Mouse (Mus musculus): ENCODE results near the gene Trat1. TPM values are rescaled to one million over a fixed set of nuclear protein-coding genes. Genes with fewer than 3 reads are reported as not detected.

Trat1 gene
- polyA plus RNA-seq, 1 experiment = 0.59 TPM

- Histone ChIP-seq H3K4me3 (ENCODE audit: insufficient read depth, low read depth, low read length) (no peak overlapping the region), H3K27ac (ENCODE audit: insufficient read depth, low read depth, low read length) (no peak overlapping the region), H3K27me3 (replicated peaks; ENCODE audit: control insufficient read depth, insufficient read depth, low read length) (no peaks in the 10 kb centered on the region), H3K36me3 (ENCODE audit: control insufficient read depth, insufficient read depth, low read length) (no peaks in the 10 kb centered on the region), H3K4me1 (ENCODE audit: control insufficient read depth, insufficient read depth, low read length) (no peaks in the 10 kb centered on the region)
- whole genome bisulfite sequencing = 87% methylated on average over 2 of the region's 2 CpGs
- no peak for DNase-seq
- no peak for TF ChIP-seq CTCF (conservative IDR thresholded peaks at IDR 0.05; ENCODE audit: insufficient read depth, insufficient read length, low read depth, low read length)
- no peak for TF ChIP-seq POLR2A (IDR thresholded peaks at IDR 0.05; ENCODE audit: low read depth, low read length)
Observed at GRCm38 (mm10) chr16:48800906-48801305, 29.1 kb upstream of the Trat1 start.

GRCm38 (mm10) chr16:48799470-48799869 lies 27.6 kb upstream of the Trat1 start:
- 79% methylated on average over 3 of the region's 3 CpGs for WGBS
- no peak for TF ChIP-seq CTCF (conservative IDR thresholded peaks at IDR 0.05; ENCODE audit: insufficient read depth, insufficient read length, low read depth, low read length)
- TF ChIP-seq POLR2A (IDR thresholded peaks at IDR 0.05; ENCODE audit: low read depth, low read length) = no peak
- H3K4me3 ChIP-seq (ENCODE audit: insufficient read depth, low read depth, low read length) = no peak overlapping the region
- no peaks in the 10 kb centered on the region for H3K36me3 ChIP-seq (ENCODE audit: control insufficient read depth, insufficient read depth, low read length)
- no peak for DNase-seq
- no peaks in the 10 kb centered on the region for H3K4me1 ChIP-seq (ENCODE audit: control insufficient read depth, insufficient read depth, low read length)
- H3K27me3 ChIP-seq (replicated peaks; ENCODE audit: control insufficient read depth, insufficient read depth, low read length) = no peaks in the 10 kb centered on the region
- no peak overlapping the region for H3K27ac ChIP-seq (ENCODE audit: insufficient read depth, low read depth, low read length)

- TF ChIP-seq POLR2A (IDR thresholded peaks at IDR 0.05; ENCODE audit: low read depth, low read length) (no peak), CTCF (conservative IDR thresholded peaks at IDR 0.05; ENCODE audit: insufficient read depth, insufficient read length, low read depth, low read length) (no peak)
- Histone ChIP-seq H3K27ac (ENCODE audit: insufficient read depth, low read depth, low read length) (no peak overlapping the region), H3K4me3 (ENCODE audit: insufficient read depth, low read depth, low read length) (no peak overlapping the region), H3K4me1 (ENCODE audit: control insufficient read depth, insufficient read depth, low read length) (no peaks in the 10 kb centered on the region), H3K27me3 (replicated peaks; ENCODE audit: control insufficient read depth, insufficient read depth, low read length) (no peaks in the 10 kb centered on the region), H3K36me3 (ENCODE audit: control insufficient read depth, insufficient read depth, low read length) (no peaks in the 10 kb centered on the region)
- 67% methylated on average over 3 of the region's 3 CpGs for WGBS
- DNase-seq = no peak
Observed at GRCm38 (mm10) chr16:48798285-48798684, 26.5 kb upstream of the Trat1 start.

GRCm38 (mm10) chr16:48788704-48789185 lies 16.9 kb upstream of the Trat1 start:
- no peaks in the 10 kb centered on the region for H3K4me1 ChIP-seq (ENCODE audit: control insufficient read depth, insufficient read depth, low read length)
- H3K36me3 ChIP-seq (ENCODE audit: control insufficient read depth, insufficient read depth, low read length) = no peaks in the 10 kb centered on the region
- 70% methylated on average over 4 of the region's 4 CpGs for WGBS
- no peaks in the 10 kb centered on the region for H3K27me3 ChIP-seq (replicated peaks; ENCODE audit: control insufficient read depth, insufficient read depth, low read length)
- H3K4me3 ChIP-seq (ENCODE audit: insufficient read depth, low read depth, low read length) = no peak overlapping the region
- no peak overlapping the region for H3K27ac ChIP-seq (ENCODE audit: insufficient read depth, low read depth, low read length)
- DNase-seq = no peak
- no peak for TF ChIP-seq CTCF (conservative IDR thresholded peaks at IDR 0.05; ENCODE audit: insufficient read depth, insufficient read length, low read depth, low read length)
- no peak for TF ChIP-seq POLR2A (IDR thresholded peaks at IDR 0.05; ENCODE audit: low read depth, low read length)

- H3K4me1 ChIP-seq (ENCODE audit: control insufficient read depth, insufficient read depth, low read length) = no peaks in the 10 kb centered on the region
- 70% methylated on average over 3 of the region's 3 CpGs for WGBS
- peak; percentile 1 for DNase-seq
- no peaks in the 10 kb centered on the region for H3K27me3 ChIP-seq (replicated peaks; ENCODE audit: control insufficient read depth, insufficient read depth, low read length)
- H3K27ac ChIP-seq (ENCODE audit: insufficient read depth, low read depth, low read length) = no peak overlapping the region
- no peak overlapping the region for H3K4me3 ChIP-seq (ENCODE audit: insufficient read depth, low read depth, low read length)
- no peaks in the 10 kb centered on the region for H3K36me3 ChIP-seq (ENCODE audit: control insufficient read depth, insufficient read depth, low read length)
- TF ChIP-seq POLR2A (IDR thresholded peaks at IDR 0.05; ENCODE audit: low read depth, low read length) (no peak), CTCF (conservative IDR thresholded peaks at IDR 0.05; ENCODE audit: insufficient read depth, insufficient read length, low read depth, low read length) (no peak)
Observed at GRCm38 (mm10) chr16:48786258-48786657, 14.4 kb upstream of the Trat1 start.

GRCm38 (mm10) chr16:48777254-48777653 lies 5.4 kb upstream of the Trat1 start:
- 57% methylated on average over 2 of the region's 2 CpGs for WGBS
- DNase-seq = no peak
- H3K4me3 ChIP-seq (ENCODE audit: insufficient read depth, low read depth, low read length) = no peak overlapping the region

GRCm38 (mm10) chr16:48769183-48769582 lies 2.6 kb downstream of the Trat1 start:
- Histone ChIP-seq H3K4me3 (ENCODE audit: insufficient read depth, low read depth, low read length) (no peak overlapping the region), H3K36me3 (ENCODE audit: control insufficient read depth, insufficient read depth, low read length) (no peaks in the 10 kb centered on the region), H3K4me1 (ENCODE audit: control insufficient read depth, insufficient read depth, low read length) (no peaks in the 10 kb centered on the region), H3K27ac (ENCODE audit: insufficient read depth, low read depth, low read length) (no peak overlapping the region), H3K27me3 (replicated peaks; ENCODE audit: control insufficient read depth, insufficient read depth, low read length) (no peaks in the 10 kb centered on the region)
- TF ChIP-seq POLR2A (IDR thresholded peaks at IDR 0.05; ENCODE audit: low read depth, low read length) (no peak), CTCF (conservative IDR thresholded peaks at IDR 0.05; ENCODE audit: insufficient read depth, insufficient read length, low read depth, low read length) (no peak)
- no peak for DNase-seq
- 67% methylated on average over 3 of the region's 3 CpGs for whole genome bisulfite sequencing

More at GRCm38 (mm10) chr16:48777254-48777653, 5.4 kb upstream of the Trat1 start:
- no peaks in the 10 kb centered on the region for H3K36me3 ChIP-seq (ENCODE audit: control insufficient read depth, insufficient read depth, low read length)
- H3K4me1 ChIP-seq (ENCODE audit: control insufficient read depth, insufficient read depth, low read length) = no peaks in the 10 kb centered on the region
- H3K27ac ChIP-seq (ENCODE audit: insufficient read depth, low read depth, low read length) = no peak overlapping the region
- TF ChIP-seq CTCF (conservative IDR thresholded peaks at IDR 0.05; ENCODE audit: insufficient read depth, insufficient read length, low read depth, low read length) (no peak), POLR2A (IDR thresholded peaks at IDR 0.05; ENCODE audit: low read depth, low read length) (no peak)
- no peaks in the 10 kb centered on the region for H3K27me3 ChIP-seq (replicated peaks; ENCODE audit: control insufficient read depth, insufficient read depth, low read length)

Data from kidney, adult 2 months (tissue).